Mouse (Mus musculus) heart, embryonic 14.5 days (tissue): ENCODE data around the gene Pfn3. TPM values are rescaled to one million over a fixed set of nuclear protein-coding genes. Genes with fewer than 3 reads are reported as not detected.
A peak's percentile ranks its signal among the peaks of the same experiment; 100 is the strongest.

Experiments
- ATAC-seq: fragments of 200-750 bp; cut with Nextera tagmentation; 2 replicates; pipeline ENCODE4 v1.8.0; 2017; ENCODE audit warnings: low read depth, moderate TSS enrichment; ENCODE audit not compliant: insufficient number of reproducible peaks, insufficient read depth, low FRiP score
- H3K27ac ChIP-seq, 2 experiments: fragments of 200-500 bp in 1 of 2; fragments of 300-500 bp in 1 of 2; sonication (generic) in 1 of 2; replicated peaks in 1 of 2; 2 replicates each; pipeline ENCODE4 v1.5.1; 2012 to 2014; ENCODE audit warnings: low read depth in 2 of 2, low read length in 2 of 2, control low read depth in 1 of 2, mild to moderate bottlenecking in 1 of 2, mixed read lengths in 1 of 2; ENCODE audit not compliant: control insufficient read depth in 1 of 2, insufficient read depth in 1 of 2
- H3K27me3 ChIP-seq: fragments of 300-500 bp; sonication (generic); 2 replicates; pipeline ENCODE4 v1.6.1; 2014; ENCODE audit warnings: mild to moderate bottlenecking, low read length, control low read depth; ENCODE audit not compliant: control insufficient read depth, insufficient read depth
- H3K36me3 ChIP-seq: fragments of 300-500 bp; sonication (generic); 2 replicates; pipeline ENCODE4 v1.6.1; 2014; ENCODE audit warnings: mild to moderate bottlenecking, control low read depth, low read length, mixed read lengths; ENCODE audit not compliant: control insufficient read depth, insufficient read depth
- H3K4me1 ChIP-seq, 2 experiments: fragments of 200-500 bp in 1 of 2; fragments of 300-500 bp in 1 of 2; sonication (generic) in 1 of 2; 2 replicates each; pipeline ENCODE4 v1.6.1; 2012 to 2014; ENCODE audit warnings: low read length in 2 of 2, control low read depth in 1 of 2, mixed read lengths in 1 of 2; ENCODE audit not compliant: control insufficient read depth in 2 of 2, insufficient read depth in 2 of 2
- H3K4me2 ChIP-seq: fragments of 300-500 bp; sonication (generic); 2 replicates; pipeline ENCODE4 v1.6.1; 2014; ENCODE audit warnings: mild to moderate bottlenecking, low read length
- H3K4me3 ChIP-seq, 2 experiments: fragments of 200-500 bp in 1 of 2; fragments of 300-500 bp in 1 of 2; sonication (generic) in 1 of 2; 2 replicates each; pipeline ENCODE4 v1.5.1; 2012 to 2014; ENCODE audit warnings: low read length in 2 of 2, mild to moderate bottlenecking in 2 of 2, control low read depth in 1 of 2, low read depth in 1 of 2, moderate library complexity in 1 of 2; ENCODE audit not compliant: control insufficient read depth in 1 of 2, insufficient read depth in 1 of 2
- H3K9ac ChIP-seq: fragments of 300-500 bp; sonication (generic); 2 replicates; pipeline ENCODE4 v1.6.1; 2014; ENCODE audit warnings: mild to moderate bottlenecking, low read length
- H3K9me3 ChIP-seq: fragments of 300-500 bp; sonication (generic); 2 replicates; pipeline ENCODE4 v1.6.1; 2016; ENCODE audit warnings: low read length, control low read depth; ENCODE audit not compliant: control insufficient read depth
- WGBS: fragments of 180-500 bp; shearing (Covaris S2); extraction: QIAGEN DNeasy Blood & Tissue Kit; methylation state at CpG from one replicate; pipeline ENCODE4 v1.1.7; 2014; 5-methylcytosine and 5-hydroxymethylcytosine counted together
- polyA plus RNA-seq: library from polyadenylated mRNA; unstranded; fragments of >200 nt; fragmentation: Nextera tagmentation; extraction: Ambion mirVana; gene quantifications from 2 replicates; pipeline ENCODE4 v1.2.1, GENCODE M21; 2014

Pfn3 gene
- not detected in 2 replicates for polyA plus RNA-seq

GRCm38 (mm10) chr13:55414743-55415380, at the start of gene Pfn3:
TSS of gene Pfn3 (minus strand) at chr13:55415232.
- WGBS: 7% methylated on average over 41 of the region's 41 CpGs
- H3K36me3 ChIP-seq: no peaks in the 10 kb centered on the region
- peaks cover 0 to 5% of the 10 kb centered on the region in 2 experiments; a peak in 1 of 4 replicates for H3K4me1 ChIP-seq
- ATAC-seq: no peak
- peak within 1 kb of the TSS; percentile 22 to 28 for H3K4me3 ChIP-seq
- H3K27me3 ChIP-seq: peaks cover 72% of the 10 kb centered on the region
- H3K4me2 ChIP-seq: peak within 1 kb of the TSS; percentile 53
- H3K9ac ChIP-seq: 0 out of 2 replicates have a peak within 1 kb of the TSS, but pooled peaks have one; percentile 3
- H3K27ac ChIP-seq: no peak within 1 kb of the TSS
- H3K9me3 ChIP-seq: no peaks in the 10 kb centered on the region

GRCm38 (mm10) chr13:55464027-55464884, 49.2 kb upstream of the Pfn3 start, which contains the start of gene Prr7:
TSS of gene Prr7 (plus strand) at chr13:55464267.
- Histone ChIP-seq H3K4me2 (peak within 1 kb of the TSS; percentile 98), H3K9ac (peak within 1 kb of the TSS; percentile 76), H3K27me3 (peaks cover 24% of the 10 kb centered on the region), H3K4me3 (peak within 1 kb of the TSS; percentile 57 to 61), H3K4me1 (peaks cover 3 to 14% of the 10 kb centered on the region in 2 experiments; a peak in 3 of 4 replicates), H3K9me3 (no peaks in the 10 kb centered on the region), H3K27ac (no peak within 1 kb of the TSS), H3K36me3 (peaks cover 29% of the 10 kb centered on the region)
- peak; percentile 27; the same call in 1 of the 2 replicates for ATAC-seq
- WGBS: under 1% methylated on average over 67 of the region's 84 CpGs

GRCm38 (mm10) chr13:55463399-55464026, 48.5 kb upstream of the Pfn3 start:
- Histone ChIP-seq H3K4me1 (peaks cover 3 to 14% of the 10 kb centered on the region in 2 experiments; a peak in 3 of 4 replicates), H3K9ac (peak overlapping the region; percentile 76), H3K4me3 (peak overlapping the region; percentile 57 to 61), H3K27ac (no peak overlapping the region), H3K4me2 (peak overlapping the region; percentile 98), H3K36me3 (peaks cover 37% of the 10 kb centered on the region), H3K27me3 (peaks cover 17% of the 10 kb centered on the region), H3K9me3 (no peaks in the 10 kb centered on the region)
- WGBS: 16% methylated on average over 14 of the region's 14 CpGs
- ATAC-seq: no peak

- 51% methylated on average over 2 of the region's 2 CpGs for WGBS
- no peak for ATAC-seq
- no peaks in the 10 kb centered on the region for H3K9me3 ChIP-seq
- H3K4me1 ChIP-seq: peaks cover 3 to 14% of the 10 kb centered on the region in 2 experiments; a peak in 3 of 4 replicates
- H3K9ac ChIP-seq: no peak overlapping the region
- peaks cover 42% of the 10 kb centered on the region for H3K36me3 ChIP-seq
- H3K27me3 ChIP-seq: peaks cover 17% of the 10 kb centered on the region
- H3K4me2 ChIP-seq: no peak overlapping the region
- no peak overlapping the region for H3K27ac ChIP-seq
- no peak overlapping the region for H3K4me3 ChIP-seq
These were observed 47.9 kb upstream of the Pfn3 start for GRCm38 (mm10) chr13:55462965-55463364.

- no peak for ATAC-seq
- Histone ChIP-seq H3K4me2 (no peak overlapping the region), H3K27me3 (no peaks in the 10 kb centered on the region), H3K9ac (no peak overlapping the region), H3K9me3 (no peaks in the 10 kb centered on the region), H3K27ac (no peak overlapping the region), H3K4me1 (peaks cover 0 to 11% of the 10 kb centered on the region in 2 experiments; a peak in 2 of 4 replicates), H3K4me3 (no peak overlapping the region), H3K36me3 (peaks cover 74% of the 10 kb centered on the region)
- WGBS: 93% methylated on average over 16 of the region's 16 CpGs
These were observed 36.9 kb upstream of the Pfn3 start for GRCm38 (mm10) chr13:55451785-55452549.

GRCm38 (mm10) chr13:55451296-55451695, 36.3 kb upstream of the Pfn3 start:
- no peak overlapping the region for H3K4me2 ChIP-seq
- ATAC-seq: no peak
- no peak overlapping the region for H3K4me3 ChIP-seq
- H3K9ac ChIP-seq: no peak overlapping the region
- peaks cover 4 to 17% of the 10 kb centered on the region in 2 experiments for H3K4me1 ChIP-seq
- H3K27ac ChIP-seq: no peak overlapping the region
- WGBS: 91% methylated on average over 10 of the region's 10 CpGs
- no peaks in the 10 kb centered on the region for H3K9me3 ChIP-seq
- H3K36me3 ChIP-seq: peaks cover 67% of the 10 kb centered on the region
- H3K27me3 ChIP-seq: no peaks in the 10 kb centered on the region
